Mouse (Mus musculus) hindbrain, embryonic 10.5 days (tissue): Measurements from ENCODE around the gene Crebrf. TPM values are rescaled to one million over a fixed set of nuclear protein-coding genes. Genes with fewer than 3 reads are reported as not detected.

ENCODE experiments used
- DNase-seq: peaks from one replicate; pipeline ENCODE4 v3.0.0-alpha.2; 2017; ENCODE audit warnings: low spot score
- H3K27ac ChIP-seq: fragments of 300-500 bp; sonication (generic); 2 replicates; pipeline ENCODE4 v1.5.1; 2016; ENCODE audit warnings: mild to moderate bottlenecking, moderate library complexity
- H3K27me3 ChIP-seq: fragments of 300-500 bp; sonication (generic); 2 replicates; pipeline ENCODE4 v1.6.1; 2016; ENCODE audit warnings: mild to moderate bottlenecking; ENCODE audit not compliant: poor library complexity, insufficient read depth, severe bottlenecking
- H3K36me3 ChIP-seq: fragments of 300-500 bp; sonication (generic); 2 replicates; pipeline ENCODE4 v1.6.1; 2016; ENCODE audit warnings: mild to moderate bottlenecking, moderate library complexity
- H3K4me1 ChIP-seq: fragments of 300-500 bp; sonication (generic); replicated peaks from 2 replicates; pipeline ENCODE4 v1.6.1; 2016; ENCODE audit warnings: mild to moderate bottlenecking
- H3K4me3 ChIP-seq: fragments of 300-500 bp; sonication (generic); 2 replicates; pipeline ENCODE4 v1.5.1; 2016; ENCODE audit warnings: mild to moderate bottlenecking, moderate library complexity
- H3K9me3 ChIP-seq: fragments of 300-500 bp; sonication (generic); 2 replicates; pipeline ENCODE4 v1.6.1; 2016; ENCODE audit warnings: mild to moderate bottlenecking, moderate library complexity
- WGBS: fragments of 180-500 bp; shearing (Covaris S2); methylation state at CpG from one replicate; pipeline ENCODE4 v1.1.7; 2016; 5-methylcytosine and 5-hydroxymethylcytosine counted together
- polyA plus RNA-seq: library from polyadenylated mRNA; unstranded; fragments of >200 nt; fragmentation: Nextera tagmentation; extraction: Ambion mirVana; gene quantifications from 2 replicates; pipeline ENCODE4 v1.2.1, GENCODE M21; 2016

Crebrf gene
- polyA plus RNA-seq: 3.4 and 4.6 TPM in 2 replicates

- H3K4me1 ChIP-seq: peaks cover 16% of the 10 kb centered on the region
- H3K4me3 ChIP-seq: peak within 1 kb of the TSS; percentile 99
- peak within 1 kb of the TSS; percentile 92 for H3K27ac ChIP-seq
- DNase-seq: peak; percentile 98
- no peaks in the 10 kb centered on the region for H3K9me3 ChIP-seq
- H3K27me3 ChIP-seq: no peaks in the 10 kb centered on the region
- under 1% methylated on average over 41 of the region's 41 CpGs for WGBS
- no peaks in the 10 kb centered on the region for H3K36me3 ChIP-seq
Observed at GRCm38 (mm10) chr17:26715271-26715758, at the start of gene Crebrf. TSS of gene Crebrf (plus strand) at chr17:26715650.

- no peak for DNase-seq
- Histone ChIP-seq H3K4me1 (peaks cover 5% of the 10 kb centered on the region; the same call in 1 of the 2 replicates), H3K27ac (no peak overlapping the region), H3K9me3 (no peaks in the 10 kb centered on the region), H3K27me3 (no peaks in the 10 kb centered on the region), H3K36me3 (no peaks in the 10 kb centered on the region), H3K4me3 (no peak overlapping the region)
- 63% methylated on average over 4 of the region's 4 CpGs for WGBS
Observed at GRCm38 (mm10) chr17:26671268-26671667, 44.2 kb upstream of the Crebrf start.

- Histone ChIP-seq H3K36me3 (no peaks in the 10 kb centered on the region), H3K27ac (peak overlapping the region; percentile 90), H3K27me3 (no peaks in the 10 kb centered on the region), H3K4me3 (peak overlapping the region; percentile 86), H3K4me1 (peaks cover 25% of the 10 kb centered on the region), H3K9me3 (no peaks in the 10 kb centered on the region)
- 25% methylated on average over 7 of the region's 7 CpGs for WGBS
- DNase-seq: no peak
Observed at GRCm38 (mm10) chr17:26675845-26676244, 39.6 kb upstream of the Crebrf start.

GRCm38 (mm10) chr17:26676252-26676615 lies 39.2 kb upstream of the Crebrf start:
- H3K36me3 ChIP-seq: 0 out of 2 replicates have a peak, but pooled peaks cover 2% of the 10 kb centered on the region
- peak; percentile 87 for DNase-seq
- no peaks in the 10 kb centered on the region for H3K27me3 ChIP-seq
- peak overlapping the region; percentile 86 for H3K4me3 ChIP-seq
- no peaks in the 10 kb centered on the region for H3K9me3 ChIP-seq
- peak overlapping the region; percentile 90 for H3K27ac ChIP-seq
- H3K4me1 ChIP-seq: peaks cover 25% of the 10 kb centered on the region
- under 1% methylated on average over 30 of the region's 30 CpGs for WGBS

- 4% methylated on average over 26 of the region's 26 CpGs for WGBS
- no peak for DNase-seq
- H3K4me3 ChIP-seq: peak overlapping the region; percentile 86
Observed at GRCm38 (mm10) chr17:26676616-26677376, 38.7 kb upstream of the Crebrf start.

GRCm38 (mm10) chr17:26677711-26678637 lies 37.5 kb upstream of the Crebrf start:
- no peak for DNase-seq
- Histone ChIP-seq H3K27ac (no peak overlapping the region), H3K4me3 (no peak overlapping the region), H3K4me1 (peaks cover 25% of the 10 kb centered on the region), H3K27me3 (no peaks in the 10 kb centered on the region), H3K36me3 (peaks cover 12% of the 10 kb centered on the region), H3K9me3 (no peaks in the 10 kb centered on the region)
- 89% methylated on average over 7 of the region's 7 CpGs for WGBS

More at GRCm38 (mm10) chr17:26676616-26677376, 38.7 kb upstream of the Crebrf start:
- peak overlapping the region; percentile 90 for H3K27ac ChIP-seq
- H3K27me3 ChIP-seq: no peaks in the 10 kb centered on the region
- no peaks in the 10 kb centered on the region for H3K9me3 ChIP-seq
- 0 out of 2 replicates have a peak, but pooled peaks cover 5% of the 10 kb centered on the region for H3K36me3 ChIP-seq
- peaks cover 25% of the 10 kb centered on the region for H3K4me1 ChIP-seq

GRCm38 (mm10) chr17:26681276-26681675 lies 34.2 kb upstream of the Crebrf start:
- no peaks in the 10 kb centered on the region for H3K27me3 ChIP-seq
- WGBS: 89% methylated on average over 6 of the region's 6 CpGs
- DNase-seq: no peak
- H3K4me3 ChIP-seq: no peak overlapping the region
- H3K27ac ChIP-seq: no peak overlapping the region
- no peaks in the 10 kb centered on the region for H3K9me3 ChIP-seq
- peaks cover 20% of the 10 kb centered on the region for H3K4me1 ChIP-seq
- H3K36me3 ChIP-seq: peaks cover 36% of the 10 kb centered on the region

GRCm38 (mm10) chr17:26686334-26687000 lies 29.0 kb upstream of the Crebrf start:
- Histone ChIP-seq H3K27me3 (no peaks in the 10 kb centered on the region), H3K9me3 (no peaks in the 10 kb centered on the region), H3K4me3 (no peak overlapping the region), H3K4me1 (peaks cover 4% of the 10 kb centered on the region; the same call in 1 of the 2 replicates), H3K36me3 (peaks cover 32% of the 10 kb centered on the region), H3K27ac (no peak overlapping the region)
- DNase-seq: no peak
- 91% methylated on average over 17 of the region's 17 CpGs for whole genome bisulfite sequencing

- no peak for DNase-seq
- Histone ChIP-seq H3K9me3 (no peaks in the 10 kb centered on the region), H3K27me3 (no peaks in the 10 kb centered on the region), H3K4me3 (no peak overlapping the region), H3K27ac (no peak overlapping the region; the same call in 1 of the 2 replicates), H3K36me3 (peaks cover 18% of the 10 kb centered on the region), H3K4me1 (peaks cover 9% of the 10 kb centered on the region; the same call in 1 of the 2 replicates)
- 86% methylated on average over 8 of the region's 8 CpGs for WGBS
Observed at GRCm38 (mm10) chr17:26688795-26689735, 26.4 kb upstream of the Crebrf start.

- H3K4me1 ChIP-seq: peaks cover 9% of the 10 kb centered on the region; the same call in 1 of the 2 replicates
- no peaks in the 10 kb centered on the region for H3K27me3 ChIP-seq
- H3K36me3 ChIP-seq: peaks cover 10% of the 10 kb centered on the region
- no peaks in the 10 kb centered on the region for H3K9me3 ChIP-seq
- H3K27ac ChIP-seq: no peak overlapping the region; the same call in 1 of the 2 replicates
- H3K4me3 ChIP-seq: no peak overlapping the region
- no peak for DNase-seq
- WGBS: 90% methylated on average over 2 of the region's 2 CpGs
Observed at GRCm38 (mm10) chr17:26689810-26690209, 25.6 kb upstream of the Crebrf start.

GRCm38 (mm10) chr17:26690236-26690635 lies 25.2 kb upstream of the Crebrf start:
- H3K27ac ChIP-seq: no peak overlapping the region
- no peak overlapping the region for H3K4me3 ChIP-seq
- H3K9me3 ChIP-seq: no peaks in the 10 kb centered on the region
- no peak for DNase-seq
- 69% methylated on average over 5 of the region's 5 CpGs for WGBS
- H3K36me3 ChIP-seq: peaks cover 6% of the 10 kb centered on the region; the same call in 1 of the 2 replicates
- H3K4me1 ChIP-seq: peaks cover 9% of the 10 kb centered on the region; the same call in 1 of the 2 replicates
- no peaks in the 10 kb centered on the region for H3K27me3 ChIP-seq
